Mouse (Mus musculus) olfactory bulb, adult 2 months (tissue): ENCODE measurements around the gene Sntb2.

Experiments used
- CTCF ChIP-seq: fragments of 200-500 bp; IDR thresholded peaks from 2 replicates; pipeline ENCODE4 v1.5.1; 2012; ENCODE audit warnings: low read depth, mild to moderate bottlenecking, low read length, moderate library complexity; ENCODE audit not compliant: insufficient read depth
- POLR2A ChIP-seq: fragments of 200-500 bp; IDR thresholded peaks from 2 replicates; pipeline ENCODE4 v1.6.1; 2012; ENCODE audit warnings: mild to moderate bottlenecking, low read depth, low read length, moderate library complexity; ENCODE audit not compliant: insufficient read depth

GRCm38 (mm10) chr8:106974754-106975153 is 39.2 kb downstream of the Sntb2 start:
- TF ChIP-seq CTCF (no peak), POLR2A (no peak)
